Mouse (Mus musculus): ENCODE results near the gene Kat7.

DNA sequence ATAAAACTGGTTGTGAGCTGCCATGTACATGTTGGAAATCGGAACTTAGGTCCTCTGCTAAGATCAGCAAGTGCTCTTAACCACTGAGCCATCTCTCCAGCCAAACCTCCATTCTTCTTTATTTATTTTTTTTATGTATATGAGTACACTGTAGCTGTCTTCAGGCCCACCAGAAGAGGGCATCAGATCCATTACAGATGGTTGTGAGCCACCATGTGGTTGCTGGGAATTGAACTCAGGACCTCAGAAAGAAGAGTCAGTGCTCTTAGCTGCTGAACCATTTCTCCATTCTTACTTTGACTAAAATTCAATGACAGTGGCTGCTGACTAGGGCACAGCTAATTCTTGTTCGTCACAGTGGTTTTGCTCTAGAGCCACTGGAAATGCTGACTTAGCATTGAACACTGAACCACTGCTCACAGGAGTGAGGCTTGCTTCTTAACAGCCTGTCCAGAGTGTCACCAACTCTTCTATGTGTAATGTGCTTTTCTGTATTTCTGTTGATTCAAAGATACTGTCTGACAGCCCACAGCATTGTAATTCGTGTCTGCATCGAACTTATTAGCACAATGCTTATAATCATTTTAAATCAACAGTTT lies 30.9 kb downstream of the Kat7 start:
- TF ChIP-seq POLR2A (IDR thresholded peaks at IDR 0.05; ENCODE audit: insufficient read depth, low read depth, low read length) (no peak), CTCF (IDR thresholded peaks at IDR 0.05) (peak; percentile 49), EP300 (IDR thresholded peaks at IDR 0.05; ENCODE audit: insufficient read depth, low read depth, low read length) (no peak)

All from heart, adult 2 months (tissue).